Comparison of ENCODE assay signal across 18 mouse cellular contexts in genomic region chr3:108105281-108105680, GRCm38 (mm10). TPM values are rescaled to one million over a fixed set of nuclear protein-coding genes. Genes with fewer than 3 reads are reported as not detected.
DNase-seq lines count a peak whose midpoint lies in the region; ATAC-seq and TF ChIP-seq lines count a peak whose summit lies in the region.
"Had no signal": no experiment of that assay in that cellular context is flagged by ENCODE, and none has a peak within 500 bp of the region (broad histone marks: within the 10 kb centered on the region; RNA-seq: fewer than 3 reads in every experiment).

No protein-coding gene starts in this region.

- peaks cover 44% of the 10 kb centered on the region for H3K36me3 ChIP-seq in heart, embryonic 13.5 days
- peaks cover 29% of the 10 kb centered on the region for H3K36me3 ChIP-seq in intestine, postnatal 0 days (ENCODE audit: control insufficient read depth, insufficient read depth)
- H3K36me3 ChIP-seq in intestine, embryonic 15.5 days: peaks cover 15% of the 10 kb centered on the region
- peaks cover 44% of the 10 kb centered on the region for H3K36me3 ChIP-seq in liver, embryonic 13.5 days
- peaks cover 4% of the 10 kb centered on the region; the same call in 1 of the 2 replicates for H3K36me3 ChIP-seq in stomach, postnatal 0 days (ENCODE audit: control insufficient read depth, insufficient read depth, low read length)

- TF ChIP-seq CTCF in intestine, postnatal 0 days (IDR thresholded peaks at IDR 0.05; ENCODE audit: low read depth): peak; percentile 9; the same call in 1 of the 2 replicates
- TF ChIP-seq CTCF in stomach, postnatal 0 days (IDR thresholded peaks at IDR 0.05; ENCODE audit: low read depth): no peak

- no peaks in the 10 kb centered on the region for H3K9me3 ChIP-seq in heart, embryonic 13.5 days
- H3K9me3 ChIP-seq in intestine, postnatal 0 days (ENCODE audit: control insufficient read depth): no peaks in the 10 kb centered on the region
- no peaks in the 10 kb centered on the region for H3K9me3 ChIP-seq in intestine, embryonic 15.5 days
- H3K9me3 ChIP-seq in liver, embryonic 13.5 days (replicated peaks): no peaks in the 10 kb centered on the region
- no peaks in the 10 kb centered on the region for H3K9me3 ChIP-seq in stomach, postnatal 0 days (ENCODE audit: control insufficient read depth, low read length)
- H3K9me3 ChIP-seq: forebrain, embryonic 13.5 days; hindbrain, embryonic 12.5 days; midbrain, embryonic 10.5 days had no signal

- H3K9ac ChIP-seq in heart, embryonic 13.5 days: no peak overlapping the region
- no peak overlapping the region for H3K9ac ChIP-seq in intestine, postnatal 0 days (ENCODE audit: low read depth, low read length)
- H3K9ac ChIP-seq in intestine, embryonic 15.5 days: no peak overlapping the region
- peak overlapping the region; percentile 62 for H3K9ac ChIP-seq in liver, embryonic 13.5 days
- no peak overlapping the region for H3K9ac ChIP-seq in stomach, postnatal 0 days (ENCODE audit: low read length)
- H3K9ac ChIP-seq: forebrain, embryonic 13.5 days; hindbrain, embryonic 12.5 days had no signal

- 13% methylated on average over 3 of the region's 3 CpGs for WGBS in heart, embryonic 13.5 days
- WGBS in intestine, postnatal 0 days: 87% methylated on average over 3 of the region's 3 CpGs
- 84% methylated on average over 3 of the region's 3 CpGs for WGBS in intestine, embryonic 15.5 days
- 23% methylated on average over 3 of the region's 3 CpGs for WGBS in liver, embryonic 13.5 days (ENCODE audit: insufficient replicate concordance)
- 80% methylated on average over 3 of the region's 3 CpGs for WGBS in stomach, postnatal 0 days

- intact Hi-C loops in heart, postnatal 10 days (cut with DNase I): no loop called here

- H3K27ac ChIP-seq in heart, embryonic 13.5 days (replicated peaks): peak overlapping the region; percentile 70
- no peak overlapping the region for H3K27ac ChIP-seq in intestine, postnatal 0 days (ENCODE audit: low read depth, low read length)
- H3K27ac ChIP-seq in intestine, embryonic 15.5 days: no peak overlapping the region
- peak overlapping the region; percentile 77 for H3K27ac ChIP-seq in liver, embryonic 13.5 days
- H3K27ac ChIP-seq in stomach, postnatal 0 days (replicated peaks): no peak overlapping the region
- H3K27ac ChIP-seq: forebrain, embryonic 13.5 days; hindbrain, embryonic 12.5 days; midbrain, embryonic 10.5 days had no signal

- TF ChIP-seq EP300 in stomach, postnatal 0 days (optimal IDR thresholded peaks at IDR 0.05): no peak

- ATAC-seq in heart, embryonic 13.5 days (ENCODE audit: extremely low read depth, insufficient number of reproducible peaks, low FRiP score, low TSS enrichment): peak; percentile 68; the same call in 1 of the 2 replicates
- ATAC-seq in intestine, postnatal 0 days: no peak
- no peak for ATAC-seq in intestine, embryonic 15.5 days
- peak; percentile 96 for ATAC-seq in liver, embryonic 13.5 days (ENCODE audit: low read depth)
- 0 out of 2 replicates have a peak, but pooled peaks have one; percentile 29 for ATAC-seq in stomach, postnatal 0 days (ENCODE audit: low FRiP score, low TSS enrichment)
- ATAC-seq: forebrain, embryonic 13.5 days had no signal

- H3K4me2 ChIP-seq in heart, embryonic 13.5 days: peak overlapping the region; percentile 25; the same call in 1 of the 2 replicates
- no peak overlapping the region for H3K4me2 ChIP-seq in intestine, postnatal 0 days (replicated peaks; ENCODE audit: low read depth)
- no peak overlapping the region for H3K4me2 ChIP-seq in intestine, embryonic 15.5 days (replicated peaks)
- peak overlapping the region; percentile 38 for H3K4me2 ChIP-seq in liver, embryonic 13.5 days
- no peak overlapping the region for H3K4me2 ChIP-seq in stomach, postnatal 0 days (replicated peaks; ENCODE audit: low read depth)
- H3K4me2 ChIP-seq: forebrain, embryonic 13.5 days; hindbrain, embryonic 12.5 days had no signal

- peaks cover 27% of the 10 kb centered on the region for H3K4me1 ChIP-seq in heart, embryonic 13.5 days
- no peaks in the 10 kb centered on the region for H3K4me1 ChIP-seq in intestine, postnatal 0 days (replicated peaks; ENCODE audit: control insufficient read depth, insufficient read depth, low read length)
- H3K4me1 ChIP-seq in intestine, embryonic 15.5 days (replicated peaks): no peaks in the 10 kb centered on the region
- H3K4me1 ChIP-seq in liver, embryonic 13.5 days (replicated peaks): peaks cover 37% of the 10 kb centered on the region
- H3K4me1 ChIP-seq in stomach, postnatal 0 days (replicated peaks; ENCODE audit: control insufficient read depth, insufficient read depth): no peaks in the 10 kb centered on the region
- H3K4me1 ChIP-seq: hindbrain, embryonic 12.5 days; midbrain, embryonic 10.5 days had no signal

- H3K4me3 ChIP-seq in heart, embryonic 13.5 days: no peak overlapping the region
- no peak overlapping the region for H3K4me3 ChIP-seq in intestine, postnatal 0 days (ENCODE audit: low read depth, low read length)
- H3K4me3 ChIP-seq in intestine, embryonic 15.5 days (replicated peaks): no peak overlapping the region
- H3K4me3 ChIP-seq in liver, embryonic 13.5 days (replicated peaks): no peak overlapping the region
- no peak overlapping the region for H3K4me3 ChIP-seq in stomach, postnatal 0 days (ENCODE audit: low read depth, low read length)
- H3K4me3 ChIP-seq: forebrain, embryonic 13.5 days; hindbrain, embryonic 12.5 days; midbrain, embryonic 10.5 days had no signal

- H3K27me3 ChIP-seq in heart, embryonic 13.5 days (replicated peaks): no peaks in the 10 kb centered on the region
- H3K27me3 ChIP-seq in intestine, postnatal 0 days (replicated peaks; ENCODE audit: control insufficient read depth, insufficient read depth, low read length): no peaks in the 10 kb centered on the region
- no peaks in the 10 kb centered on the region for H3K27me3 ChIP-seq in intestine, embryonic 15.5 days (replicated peaks)
- no peaks in the 10 kb centered on the region for H3K27me3 ChIP-seq in liver, embryonic 13.5 days
- H3K27me3 ChIP-seq in stomach, postnatal 0 days (ENCODE audit: control insufficient read depth, insufficient read depth, low read length): no peaks in the 10 kb centered on the region
- H3K27me3 ChIP-seq: forebrain, embryonic 13.5 days; hindbrain, embryonic 12.5 days had no signal

- DNase-seq in heart, postnatal 10 days: no peak
- no peak for DNase-seq in liver, embryonic 13.5 days
- DNase-seq in stomach, postnatal 0 days (ENCODE audit: low spot score): no peak
- no peak for DNase-seq in frontal cortex, postnatal 25 days (ENCODE audit: low spot score in 2 of 2)
- DNase-seq in retina, postnatal 1 day: no peak
- DNase-seq: B cell, adult 2 months; cerebellum, adult 8-10 months; kidney, adult 11 months; lung, adult 2 months; thymus, postnatal 25 days had no signal

RNA-seq across cellular contexts. Expression of gene Gnat2, which starts 12.7 kb away (rescaled TPM):
- 0.20 and 1.3 TPM in 2 replicates for polyA plus RNA-seq in heart, embryonic 13.5 days (2015; fragmentation: Nextera tagmentation; extraction: Ambion mirVana)
- total RNA-seq in heart, postnatal 10 days (2021): under 1 TPM in 1 of 2 experiments, not detected in 1; 0.38 TPM
- polyA plus RNA-seq in intestine, postnatal 0 days (2015; fragmentation: Nextera tagmentation; extraction: Ambion mirVana): 0.43 and 0.80 TPM in 2 replicates
- 1.9 and 2.8 TPM in 2 replicates for polyA plus RNA-seq in intestine, embryonic 15.5 days (2015; fragmentation: Nextera tagmentation; extraction: Ambion mirVana)
- polyA plus RNA-seq in liver, embryonic 13.5 days (2015; fragmentation: Nextera tagmentation; extraction: Ambion mirVana): 2.6 and 3.1 TPM in 2 replicates
- 0.59 and 0.71 TPM in 2 replicates for polyA plus RNA-seq in stomach, postnatal 0 days (2015; fragmentation: Nextera tagmentation; extraction: Ambion mirVana)
- total RNA-seq: layer of hippocampus, postnatal 14 days; monocyte, adult 5-6 weeks had no signal
- polyA plus RNA-seq: lung, adult 2 months had no signal

RNA-seq across cellular contexts. Expression of gene Ampd2, which starts 18.8 kb away (rescaled TPM):
- polyA plus RNA-seq in heart, embryonic 13.5 days (2015; fragmentation: Nextera tagmentation; extraction: Ambion mirVana): 29.4 and 30.3 TPM in 2 replicates
- total RNA-seq in heart, postnatal 10 days (2021): 10 to 100 TPM; 12.2 to 14.7 TPM
- 17.6 and 18.2 TPM in 2 replicates for polyA plus RNA-seq in intestine, postnatal 0 days (2015; fragmentation: Nextera tagmentation; extraction: Ambion mirVana)
- 49.9 and 53.6 TPM in 2 replicates for polyA plus RNA-seq in intestine, embryonic 15.5 days (2015; fragmentation: Nextera tagmentation; extraction: Ambion mirVana)
- 46.0 and 48.2 TPM in 2 replicates for polyA plus RNA-seq in liver, embryonic 13.5 days (2015; fragmentation: Nextera tagmentation; extraction: Ambion mirVana)
- polyA plus RNA-seq in stomach, postnatal 0 days (2015; fragmentation: Nextera tagmentation; extraction: Ambion mirVana): 20.2 and 20.7 TPM in 2 replicates

RNA-seq across cellular contexts. Expression of gene Gnai3, which starts 40.7 kb away (rescaled TPM):
- 74.7 and 76.3 TPM in 2 replicates for polyA plus RNA-seq in heart, embryonic 13.5 days (2015; fragmentation: Nextera tagmentation; extraction: Ambion mirVana)
- total RNA-seq in heart, postnatal 10 days (2021): 10 to 100 TPM; 35.1 to 37.9 TPM
- polyA plus RNA-seq in intestine, postnatal 0 days (2015; fragmentation: Nextera tagmentation; extraction: Ambion mirVana): 99.6 and 101 TPM in 2 replicates
- 165 and 183 TPM in 2 replicates for polyA plus RNA-seq in intestine, embryonic 15.5 days (2015; fragmentation: Nextera tagmentation; extraction: Ambion mirVana)
- polyA plus RNA-seq in liver, embryonic 13.5 days (2015; fragmentation: Nextera tagmentation; extraction: Ambion mirVana): 67.8 and 83.4 TPM in 2 replicates
- 107 and 112 TPM in 2 replicates for polyA plus RNA-seq in stomach, postnatal 0 days (2015; fragmentation: Nextera tagmentation; extraction: Ambion mirVana)

RNA-seq across cellular contexts. Expression of gene Gpr61, which starts 49.4 kb away (rescaled TPM):
- 0.14 TPM in 1 of 2 replicates, not detected in the other for polyA plus RNA-seq in heart, embryonic 13.5 days (2015; fragmentation: Nextera tagmentation; extraction: Ambion mirVana)
- not detected for total RNA-seq in heart, postnatal 10 days (2021)
- polyA plus RNA-seq in intestine, postnatal 0 days (2015; fragmentation: Nextera tagmentation; extraction: Ambion mirVana): 0.05 and 0.13 TPM in 2 replicates
- polyA plus RNA-seq in intestine, embryonic 15.5 days (2015; fragmentation: Nextera tagmentation; extraction: Ambion mirVana): 0.15 and 0.21 TPM in 2 replicates
- not detected in 2 replicates for polyA plus RNA-seq in liver, embryonic 13.5 days (2015; fragmentation: Nextera tagmentation; extraction: Ambion mirVana)
- polyA plus RNA-seq in stomach, postnatal 0 days (2015; fragmentation: Nextera tagmentation; extraction: Ambion mirVana): 0.11 TPM in 2 replicates
- total RNA-seq: monocyte, adult 5-6 weeks had no signal
- polyA plus RNA-seq: lung, adult 2 months had no signal

Comparison
In these comparisons a context has a peak if more than half of its experiments do, and no peak if none do; other contexts are left out.
1. ATAC-seq: peak in heart, embryonic 13.5 days (single experiment), liver, embryonic 13.5 days (single experiment) and stomach, postnatal 0 days (single experiment); none in intestine, postnatal 0 days (single experiment) and intestine, embryonic 15.5 days (single experiment).
2. H3K27ac ChIP-seq: peak in heart, embryonic 13.5 days (single experiment) and liver, embryonic 13.5 days (single experiment); none in intestine, postnatal 0 days (single experiment), intestine, embryonic 15.5 days (single experiment) and stomach, postnatal 0 days (single experiment).
3. H3K4me2 ChIP-seq: peak in heart, embryonic 13.5 days (single experiment) and liver, embryonic 13.5 days (single experiment); none in intestine, postnatal 0 days (single experiment), intestine, embryonic 15.5 days (single experiment) and stomach, postnatal 0 days (single experiment).